Mouse (Mus musculus) stomach, postnatal 0 days (tissue): ENCODE measurements at regions not wholly inside any gene's neighbourhood (a gene's known extent, or its start where the extent isn't known, plus 50 kb on each side); places are given as distances from the start of the nearest gene placed in this dataset.

Experiments
- ATAC-seq: fragments of 200-750 bp; cut with Nextera tagmentation; 2 replicates; pipeline ENCODE4 v1.8.0; 2017; ENCODE audit not compliant: low FRiP score, low TSS enrichment
- DNase-seq: peaks from one replicate; pipeline ENCODE4 v3.0.0-alpha.2; 2016; ENCODE audit warnings: low spot score
- H3K27ac ChIP-seq: fragments of 300-500 bp; sonication (generic); replicated peaks from 2 replicates; pipeline ENCODE4 v1.5.1; 2014; ENCODE audit warnings: mild to moderate bottlenecking, control low read depth
- H3K27me3 ChIP-seq: fragments of 300-500 bp; sonication (generic); 2 replicates; pipeline ENCODE4 v1.6.1; 2014; ENCODE audit warnings: low read length; ENCODE audit not compliant: control insufficient read depth, insufficient read depth
- H3K36me3 ChIP-seq: fragments of 300-500 bp; sonication (generic); 2 replicates; pipeline ENCODE4 v1.6.1; 2014; ENCODE audit warnings: low read length, mixed read lengths; ENCODE audit not compliant: control insufficient read depth, insufficient read depth
- H3K4me1 ChIP-seq: fragments of 300-500 bp; sonication (generic); replicated peaks from 2 replicates; pipeline ENCODE4 v1.6.1; 2014; ENCODE audit warnings: antibody characterized with exemption; ENCODE audit not compliant: control insufficient read depth, insufficient read depth
- H3K4me2 ChIP-seq: fragments of 300-500 bp; sonication (generic); replicated peaks from 2 replicates; pipeline ENCODE4 v1.6.1; 2014; ENCODE audit warnings: low read depth, mild to moderate bottlenecking, control low read depth, moderate library complexity
- H3K4me3 ChIP-seq: fragments of 300-500 bp; sonication (generic); 2 replicates; pipeline ENCODE4 v1.5.1; 2014; ENCODE audit warnings: low read depth, low read length, control low read depth
- H3K9ac ChIP-seq: fragments of 300-500 bp; sonication (generic); 2 replicates; pipeline ENCODE4 v1.6.1; 2014; ENCODE audit warnings: mild to moderate bottlenecking, low read length, control low read depth, mixed read lengths
- H3K9me3 ChIP-seq: fragments of 300-500 bp; sonication (generic); 2 replicates; pipeline ENCODE4 v1.6.1; 2016; ENCODE audit warnings: low read length; ENCODE audit not compliant: control insufficient read depth
- CTCF ChIP-seq: IDR thresholded peaks from 2 replicates; pipeline ENCODE4 v1.5.1; 2016; ENCODE audit warnings: antibody characterized with exemption, low read depth, mild to moderate bottlenecking, moderate library complexity
- EP300 ChIP-seq: optimal IDR thresholded peaks from 2 replicates; pipeline ENCODE3; 2016; ENCODE audit warnings: antibody characterized with exemption
- WGBS: fragments of 180-500 bp; shearing (Covaris S2); extraction: QIAGEN DNeasy Blood & Tissue Kit; methylation state at CpG from one replicate; pipeline ENCODE4 v1.1.7; 2014; 5-methylcytosine and 5-hydroxymethylcytosine counted together

GRCm38 (mm10) chr6:16606687-16607392 lies 291.4 kb downstream of the Tfec start:
- Histone ChIP-seq H3K4me2 (no peak overlapping the region), H3K9me3 (no peaks in the 10 kb centered on the region), H3K27ac (no peak overlapping the region), H3K4me1 (no peaks in the 10 kb centered on the region), H3K36me3 (no peaks in the 10 kb centered on the region), H3K27me3 (no peaks in the 10 kb centered on the region), H3K9ac (no peak overlapping the region), H3K4me3 (no peak overlapping the region)
- no peak for ATAC-seq
- WGBS = 65% methylated on average over 4 of the region's 4 CpGs
- TF ChIP-seq EP300 (no peak), CTCF (no peak)
- no peak for DNase-seq

DNA sequence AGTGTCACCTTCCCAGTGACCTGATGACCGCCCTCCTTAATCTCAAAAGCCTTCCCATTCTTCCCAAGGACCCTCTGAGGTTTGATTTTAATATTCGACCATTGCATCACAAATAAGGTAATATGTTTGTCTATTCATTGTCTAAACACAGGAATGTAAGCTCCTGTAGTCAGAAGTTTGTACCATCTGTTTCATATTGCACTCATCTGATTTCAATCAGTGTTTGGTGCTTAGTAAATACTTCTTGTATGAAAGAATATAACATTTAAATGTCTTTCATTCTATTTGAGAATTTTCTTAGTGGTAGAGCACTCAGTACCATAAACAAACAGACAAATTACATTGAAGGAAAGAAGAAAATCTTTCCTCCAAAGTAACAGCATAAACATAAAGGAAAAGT lies 305.8 kb downstream of the Tfec start:
- Histone ChIP-seq H3K27me3 (no peaks in the 10 kb centered on the region), H3K9ac (no peak overlapping the region), H3K9me3 (no peaks in the 10 kb centered on the region), H3K36me3 (no peaks in the 10 kb centered on the region), H3K4me1 (no peaks in the 10 kb centered on the region), H3K4me2 (no peak overlapping the region), H3K27ac (no peak overlapping the region), H3K4me3 (no peak overlapping the region)
- TF ChIP-seq CTCF = no peak
- no peak for TF ChIP-seq EP300
- WGBS = 79% methylated on average over 2 of the region's 2 CpGs
- no peak for DNase-seq
- ATAC-seq = no peak

- Histone ChIP-seq H3K27ac (no peak overlapping the region), H3K4me1 (no peaks in the 10 kb centered on the region), H3K9me3 (no peaks in the 10 kb centered on the region), H3K9ac (no peak overlapping the region), H3K36me3 (no peaks in the 10 kb centered on the region), H3K4me2 (no peak overlapping the region), H3K27me3 (no peaks in the 10 kb centered on the region), H3K4me3 (no peak overlapping the region)
- DNase-seq = no peak
- TF ChIP-seq EP300 (no peak), CTCF (no peak)
- WGBS = 76% methylated on average over 7 of the region's 7 CpGs
- ATAC-seq = no peak
Observed at GRCm38 (mm10) chr6:16582302-16582701, 315.9 kb downstream of the Tfec start.

DNA sequence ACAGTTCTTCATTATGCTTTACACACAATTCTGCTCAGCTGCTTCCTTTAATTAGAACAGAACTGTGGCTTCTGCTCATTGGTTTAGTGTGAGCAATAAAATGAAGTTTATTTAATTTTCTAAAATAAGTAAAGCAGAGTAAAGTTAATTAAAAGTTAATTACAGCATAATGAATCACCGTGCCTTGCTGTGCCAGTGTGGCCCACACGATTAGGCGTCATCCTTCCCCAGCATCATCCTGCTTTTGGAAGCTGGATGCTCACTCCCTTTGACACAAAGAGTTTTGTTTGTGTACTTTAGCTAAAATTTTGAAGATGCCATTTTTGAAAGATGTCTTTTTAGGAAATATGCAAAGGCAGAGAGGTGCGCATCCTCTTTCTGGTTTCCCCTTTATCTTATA lies 316.4 kb downstream of the Tfec start:
- Histone ChIP-seq H3K36me3 (no peaks in the 10 kb centered on the region), H3K4me3 (no peak overlapping the region), H3K27ac (no peak overlapping the region), H3K27me3 (no peaks in the 10 kb centered on the region), H3K4me2 (no peak overlapping the region), H3K9ac (no peak overlapping the region), H3K9me3 (no peaks in the 10 kb centered on the region), H3K4me1 (no peaks in the 10 kb centered on the region)
- no peak for DNase-seq
- WGBS = 95% methylated on average over 4 of the region's 4 CpGs
- no peak for TF ChIP-seq EP300
- no peak for ATAC-seq

DNA sequence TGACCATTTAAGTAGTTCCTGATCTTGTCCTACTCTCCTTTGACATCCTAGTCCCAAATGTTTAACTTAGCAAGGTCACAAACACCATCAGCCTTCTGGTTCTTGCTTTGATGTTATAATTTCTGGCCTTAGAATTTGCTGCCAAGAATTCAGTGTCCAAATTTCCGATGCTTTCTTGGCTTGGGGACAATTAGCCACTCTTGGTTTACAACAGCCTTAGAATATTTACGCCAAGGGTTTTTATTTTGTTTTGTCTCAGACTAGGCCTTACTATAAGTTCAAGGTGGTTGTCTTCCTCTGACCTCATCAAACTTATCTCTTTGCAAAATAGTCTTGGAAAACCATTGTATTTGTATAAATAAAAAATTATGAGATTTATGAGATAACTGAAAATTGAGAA lies 322.4 kb downstream of the Tfec start:
- H3K9me3 ChIP-seq = no peaks in the 10 kb centered on the region
- H3K27ac ChIP-seq = no peak overlapping the region
- ATAC-seq (no peak), DNase-seq (no peak)
- H3K9ac ChIP-seq = no peak overlapping the region
- TF ChIP-seq EP300 (no peak), CTCF (no peak)
- no peak overlapping the region for H3K4me3 ChIP-seq
- no peaks in the 10 kb centered on the region for H3K36me3 ChIP-seq
- H3K4me1 ChIP-seq = no peaks in the 10 kb centered on the region
- H3K27me3 ChIP-seq = no peaks in the 10 kb centered on the region
- 52% methylated on average over 2 of the region's 2 CpGs for WGBS
- no peak overlapping the region for H3K4me2 ChIP-seq

- Histone ChIP-seq H3K27me3 (no peaks in the 10 kb centered on the region), H3K9me3 (no peaks in the 10 kb centered on the region), H3K4me2 (no peak overlapping the region), H3K9ac (no peak overlapping the region), H3K27ac (no peak overlapping the region), H3K4me1 (no peaks in the 10 kb centered on the region), H3K4me3 (no peak overlapping the region), H3K36me3 (no peaks in the 10 kb centered on the region)
- 79% methylated on average over 6 of the region's 6 CpGs for WGBS
- DNase-seq (no peak), ATAC-seq (no peak)
- no peak for TF ChIP-seq EP300
Observed at GRCm38 (mm10) chr6:16572828-16573227, 325.4 kb downstream of the Tfec start.
